Mouse (Mus musculus): ENCODE results near the gene Pth1r.

DNA sequence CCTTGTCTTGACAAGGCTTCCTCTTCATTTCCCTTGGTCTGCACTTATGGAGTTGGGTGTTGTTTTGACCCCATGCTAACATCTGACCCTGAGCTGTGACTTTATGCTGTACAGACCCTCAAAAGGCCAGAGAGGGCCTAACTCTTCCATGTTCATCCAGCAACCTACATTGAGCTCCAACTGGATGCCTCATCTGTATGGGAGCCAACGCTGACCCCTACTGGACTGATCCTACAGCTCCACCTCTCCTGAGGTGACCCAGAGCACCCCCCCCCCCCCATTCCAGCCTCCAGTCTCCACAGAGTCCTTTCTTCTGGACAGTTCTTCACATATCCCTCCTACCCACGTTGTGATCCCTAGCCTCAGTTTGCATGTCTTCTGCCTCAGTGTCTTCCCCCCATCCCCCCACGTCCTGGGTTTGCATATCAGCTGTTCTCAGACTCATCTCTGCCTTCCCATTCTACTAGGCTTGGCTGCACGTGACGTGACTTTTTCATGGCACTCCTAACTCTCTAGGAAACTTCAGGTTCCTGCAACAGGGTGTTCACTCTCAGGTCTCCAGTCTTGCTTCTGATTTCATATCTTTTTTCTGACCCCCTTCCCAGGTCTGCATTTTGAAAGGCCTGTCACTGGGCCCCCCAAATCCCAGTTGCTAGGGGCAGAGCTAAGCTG, 32.4 kb upstream of the Pth1r start:
- TF ChIP-seq CTCF (IDR thresholded peaks at IDR 0.05; ENCODE audit: extremely low read depth, insufficient read depth, insufficient read length, insufficient replicate concordance) (no peak), POLR2A (IDR thresholded peaks at IDR 0.05; ENCODE audit: low read depth, low read length) (no peak)

Measured in spleen, adult 2 months (tissue).